Mouse (Mus musculus): ENCODE measurements around the gene Arid1b. TPM values are rescaled to one million over a fixed set of nuclear protein-coding genes. Genes with fewer than 3 reads are reported as not detected.

Arid1b gene
- total RNA-seq, 2 experiments from 2014 or later: 43.4 to 59.1 TPM

DNA sequence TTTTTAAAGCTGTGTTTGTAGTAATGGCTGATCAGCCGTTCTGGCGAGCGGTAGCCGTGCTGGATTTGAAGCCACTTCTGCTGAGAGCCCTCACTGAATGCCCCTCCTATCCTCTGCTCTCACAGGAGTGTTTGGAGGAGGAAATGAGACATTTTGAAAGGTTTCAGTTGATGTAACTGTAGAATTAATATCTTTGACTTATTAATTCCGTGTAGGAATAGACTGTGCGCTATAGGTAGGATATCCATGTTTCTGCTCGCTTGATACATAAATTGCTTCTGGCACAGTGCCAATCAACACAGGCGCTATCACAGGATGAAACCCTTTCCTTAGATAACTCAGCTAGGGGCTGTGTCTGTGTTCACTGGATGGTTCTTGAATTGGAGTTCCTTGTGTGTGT, 145.4 kb downstream of the Arid1b start:
- DNase-seq (ENCODE audit: low spot score in 2 of 2): no peak

DNA sequence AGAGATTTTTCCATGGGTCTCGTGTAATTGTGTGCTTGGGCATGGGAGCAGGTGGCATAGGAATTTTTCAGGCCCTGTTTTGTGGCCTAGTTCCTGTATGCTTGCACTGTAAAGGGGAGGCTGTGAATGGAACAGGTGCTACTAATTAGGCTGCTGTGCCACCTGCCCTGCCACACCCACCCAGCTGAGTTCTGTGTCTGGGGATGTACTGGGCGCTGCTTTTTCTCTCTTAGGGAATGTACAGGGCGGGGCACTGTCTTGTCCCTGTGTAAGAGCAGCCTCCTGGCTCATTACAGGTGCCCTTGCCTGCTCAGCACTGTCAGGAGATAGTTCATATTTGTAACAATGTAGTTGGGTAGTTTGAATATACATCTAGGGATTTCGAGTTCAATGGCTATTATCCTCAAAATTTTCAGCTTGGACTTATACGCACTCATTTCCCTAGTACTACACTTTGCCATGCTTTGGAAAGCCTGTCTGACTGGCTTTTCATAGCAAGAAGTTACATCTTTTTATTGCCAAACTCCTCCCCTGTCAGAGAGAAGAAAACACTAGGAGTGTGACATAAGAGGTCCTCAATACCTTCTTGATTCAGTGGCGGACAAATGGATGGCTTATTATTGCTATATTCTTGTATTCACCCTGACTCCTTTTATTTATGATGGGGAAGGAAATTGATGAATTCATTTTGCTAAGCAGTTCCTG, 149.8 kb downstream of the Arid1b start:
- no peak for DNase-seq (ENCODE audit: low spot score in 2 of 2)

DNA sequence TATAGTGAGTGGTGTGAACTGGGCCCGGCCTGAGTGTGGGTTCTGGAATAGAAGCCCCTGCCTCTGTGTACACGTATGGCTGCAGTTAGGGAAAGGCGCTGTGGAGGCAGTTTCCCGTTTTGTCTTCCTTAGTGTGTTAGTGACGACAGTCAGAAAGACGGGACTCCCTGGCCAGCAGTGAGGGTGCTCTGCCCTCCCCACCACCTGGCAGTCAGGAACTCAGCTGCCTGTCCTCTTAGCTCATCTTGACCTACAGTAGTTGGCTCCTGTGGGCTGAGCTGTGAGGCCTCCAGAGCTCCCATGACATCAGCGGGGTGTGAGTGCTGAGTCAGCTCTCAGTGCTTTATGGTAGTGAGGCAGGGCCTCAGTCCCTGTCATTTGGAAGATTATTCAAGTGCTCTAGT, 156.5 kb downstream of the Arid1b start:
- DNase-seq (ENCODE audit: low spot score in 2 of 2): no peak

DNA sequence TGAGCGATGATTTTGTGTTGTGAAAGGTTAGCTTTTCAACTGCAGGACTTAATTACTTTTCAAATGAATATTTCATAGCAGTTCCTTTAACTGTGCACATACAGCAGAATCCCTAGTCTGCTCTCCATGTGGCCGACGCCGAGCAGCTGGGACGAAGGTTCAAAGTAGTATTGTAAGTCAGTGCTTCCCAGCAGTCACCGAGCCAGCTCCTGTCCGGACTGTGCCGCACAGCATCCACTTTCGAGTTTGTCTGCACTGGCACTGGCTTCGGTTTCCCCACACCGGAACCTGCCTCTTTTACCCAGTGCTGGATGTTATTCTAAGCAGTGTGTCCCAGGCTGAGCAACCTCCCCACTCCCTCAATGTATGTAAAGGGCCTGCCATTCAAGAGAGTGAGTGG, 157.7 kb downstream of the Arid1b start:
- no peak for DNase-seq (ENCODE audit: low spot score in 2 of 2)

DNA sequence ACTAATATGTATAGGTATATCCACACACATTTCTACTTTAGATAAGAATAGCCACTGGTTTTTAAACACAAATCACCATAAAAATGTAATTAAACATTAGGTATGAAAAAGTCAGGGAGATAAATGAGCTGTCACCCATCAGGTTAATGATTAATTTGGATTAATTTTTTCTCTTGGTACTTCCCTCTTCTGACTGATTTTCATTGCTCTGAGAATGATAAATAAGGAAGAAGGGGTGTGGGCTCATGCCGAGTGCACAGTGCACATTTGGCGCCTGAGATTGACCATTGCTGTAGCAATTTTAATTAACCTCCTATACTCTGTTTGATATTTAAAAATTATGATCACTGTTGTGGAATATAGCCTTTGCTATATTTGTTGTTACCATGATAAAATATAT, 159.3 kb downstream of the Arid1b start:
- DNase-seq (ENCODE audit: low spot score in 2 of 2): no peak

DNA sequence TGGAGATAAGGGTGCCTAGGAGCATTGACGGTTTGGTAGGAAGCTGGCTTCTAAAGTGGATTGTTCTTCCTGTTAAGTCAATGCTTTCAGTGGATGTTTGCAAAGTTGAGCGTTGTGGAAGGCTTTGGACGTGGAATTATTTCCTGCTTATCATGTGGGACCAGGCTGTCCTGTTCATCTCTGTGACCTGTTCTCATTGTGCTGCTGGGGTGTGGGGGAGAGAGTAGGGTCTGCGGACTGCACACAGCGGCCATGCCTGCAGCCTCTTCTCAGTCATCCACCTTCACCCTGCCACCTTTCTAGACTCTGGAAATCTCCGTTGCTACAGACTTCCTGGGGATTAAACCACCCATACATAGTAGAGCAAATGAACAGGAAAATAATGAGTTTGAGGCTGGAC, 160.2 kb downstream of the Arid1b start:
- no peak for DNase-seq (ENCODE audit: low spot score in 2 of 2)

DNA sequence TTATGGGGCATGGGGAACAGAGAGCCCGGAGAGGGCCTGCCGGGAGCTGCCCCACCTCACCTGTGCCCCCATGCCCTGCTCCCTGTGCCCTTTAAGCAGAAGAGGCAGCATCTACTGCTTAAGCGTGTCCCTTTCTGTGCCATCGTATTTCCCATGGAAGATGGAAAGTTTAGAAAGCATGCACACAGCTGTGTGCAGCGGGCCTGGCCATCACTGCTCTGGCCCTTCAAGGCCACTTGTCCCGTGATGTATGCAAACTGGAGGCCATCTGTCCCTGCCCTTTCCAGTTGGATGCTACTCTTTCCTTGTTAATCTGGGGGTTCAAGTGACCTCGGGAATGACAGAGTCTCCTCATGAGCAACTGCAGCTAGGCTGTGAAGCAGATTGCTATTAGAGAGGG, 163.5 kb downstream of the Arid1b start:
- DNase-seq (ENCODE audit: low spot score in 2 of 2): no peak

DNA sequence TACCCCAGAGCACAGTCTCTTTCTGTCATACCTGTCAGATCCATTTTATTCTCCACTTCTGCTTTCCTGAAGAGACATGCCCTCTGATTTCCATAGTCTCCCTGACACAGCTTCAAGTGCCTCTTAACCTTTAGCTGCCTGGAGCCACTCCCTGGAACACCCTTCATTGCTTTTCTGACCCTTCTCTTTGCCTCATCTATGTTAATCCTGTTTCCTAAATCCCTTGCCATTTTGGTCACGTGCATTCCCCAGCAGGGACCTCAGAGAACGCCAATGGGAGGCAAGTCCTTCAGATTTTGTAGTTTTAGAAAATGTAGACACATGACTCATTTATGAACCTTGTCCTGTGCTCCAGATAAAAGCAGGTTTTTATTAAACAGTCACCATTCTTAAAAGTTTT, 168.4 kb downstream of the Arid1b start:
- no peak for DNase-seq (ENCODE audit: low spot score in 2 of 2)

DNA sequence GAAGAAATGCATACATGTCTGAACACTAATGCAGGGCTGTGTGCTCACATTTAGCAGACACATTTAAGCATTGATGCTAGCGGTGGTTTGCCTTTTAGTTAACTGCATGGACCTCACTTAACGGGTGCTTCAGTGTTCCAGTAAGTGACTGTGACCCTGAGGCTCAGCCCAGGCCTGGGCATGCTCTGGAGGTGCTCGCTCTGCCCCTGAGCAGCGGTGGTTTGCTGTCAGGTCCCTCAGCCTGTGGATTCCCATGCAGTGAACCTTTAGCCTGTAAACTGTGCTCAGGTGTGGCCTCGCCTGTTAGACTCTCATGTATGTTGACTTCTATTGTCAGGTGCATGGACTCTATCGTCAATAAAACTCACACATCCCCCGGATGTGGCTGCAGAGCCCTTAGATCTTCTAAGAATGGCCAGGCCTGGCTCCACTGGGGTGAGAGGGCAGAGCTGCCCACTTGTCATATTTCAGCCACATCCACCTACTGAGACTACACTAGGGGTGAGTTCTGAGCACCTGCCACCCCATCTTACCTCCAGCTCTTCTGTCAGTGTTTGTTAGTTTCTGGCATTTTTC, 169.2 kb downstream of the Arid1b start:
- DNase-seq (ENCODE audit: low spot score in 2 of 2): no peak

DNA sequence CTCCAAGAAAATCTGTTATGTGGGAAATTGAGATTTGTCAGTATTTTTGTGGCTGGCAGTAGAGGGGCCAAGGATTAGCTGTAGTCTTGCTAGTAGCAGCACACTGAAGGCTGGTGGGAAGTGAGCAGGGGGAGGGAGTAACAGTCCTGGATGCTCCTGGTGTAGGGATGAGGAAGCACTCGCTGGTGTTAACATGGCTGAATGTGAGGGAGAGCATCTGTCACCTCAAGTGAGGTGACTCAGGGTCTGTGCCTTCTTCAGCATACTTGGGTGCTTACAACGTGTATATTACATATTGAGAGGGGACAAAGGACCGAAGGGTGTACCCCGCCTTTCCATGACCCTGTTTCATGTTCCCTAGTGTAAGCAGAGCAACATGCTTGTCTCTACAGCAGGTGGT, 170.7 kb downstream of the Arid1b start:
- no peak for DNase-seq (ENCODE audit: low spot score in 2 of 2)

DNA sequence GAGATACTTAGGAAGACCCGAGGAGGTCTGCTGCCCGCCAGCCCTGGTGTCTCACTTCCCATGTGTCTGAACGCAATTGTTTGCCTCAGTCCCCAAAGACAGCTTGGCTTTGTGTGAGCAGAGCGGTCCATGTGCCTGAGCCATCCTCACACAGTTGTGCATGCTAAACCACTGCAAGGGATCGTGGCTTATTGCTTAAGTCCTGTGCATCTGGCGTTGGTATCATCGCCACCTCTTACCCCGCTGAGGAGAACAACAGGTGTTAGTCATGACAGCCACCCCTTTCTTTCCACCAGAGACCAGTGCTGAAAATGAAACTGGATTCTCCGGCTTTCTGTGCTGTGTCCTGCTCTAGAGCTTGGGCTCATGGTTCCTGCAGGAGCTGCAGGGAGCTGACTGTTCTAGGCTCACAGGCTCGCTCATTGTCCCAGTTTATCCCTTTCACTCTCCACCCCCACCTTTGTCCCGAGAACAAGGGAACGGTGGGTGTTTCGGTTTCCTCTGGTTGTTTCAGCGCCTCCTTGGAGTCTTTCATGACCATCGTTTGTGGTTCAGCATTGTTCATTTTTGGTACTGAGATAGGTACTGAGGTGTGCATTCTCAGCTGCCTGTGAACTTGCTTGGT, 171.2 kb downstream of the Arid1b start:
- DNase-seq (ENCODE audit: low spot score in 2 of 2): no peak

DNA sequence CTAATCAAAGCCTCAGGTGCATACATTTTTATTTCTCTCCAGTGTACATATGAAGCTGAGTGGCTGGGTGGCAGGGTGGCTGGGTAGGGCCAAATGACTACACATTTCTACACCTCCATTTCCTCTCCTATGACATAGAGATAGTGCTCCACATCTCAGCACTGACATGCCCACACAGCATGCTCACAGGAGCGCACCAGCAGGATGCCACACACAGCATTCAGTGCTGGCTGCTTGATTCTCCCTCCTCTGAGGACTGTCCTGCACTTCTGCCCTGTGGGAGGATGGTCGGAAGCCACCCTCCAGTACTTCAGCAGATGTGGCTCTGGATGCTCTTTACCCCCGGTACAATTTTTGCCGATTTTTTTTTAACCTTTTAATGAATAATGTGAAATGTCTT, 172.0 kb downstream of the Arid1b start:
- DNase-seq (ENCODE audit: low spot score in 2 of 2): no peak

DNA sequence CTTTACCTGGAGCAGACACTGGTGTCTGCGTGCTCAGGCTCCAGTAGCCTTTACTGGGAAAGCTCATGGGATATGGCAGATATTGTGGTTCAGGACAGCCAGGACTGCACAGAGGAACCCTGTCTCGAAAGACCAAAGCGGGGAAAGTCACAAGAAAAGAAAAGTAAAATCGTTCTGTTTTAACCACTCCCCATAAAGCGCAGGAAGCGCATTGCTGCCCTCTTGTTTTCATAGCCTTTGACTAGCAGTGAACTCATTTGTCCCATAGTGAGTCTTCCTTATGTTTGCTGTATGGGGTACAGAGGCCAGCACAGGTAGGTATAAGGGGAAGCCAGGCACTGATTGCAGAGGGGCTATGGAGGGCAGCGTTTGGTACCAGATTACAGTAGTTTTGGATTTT, 173.9 kb downstream of the Arid1b start:
- DNase-seq (ENCODE audit: low spot score in 2 of 2): no peak

DNA sequence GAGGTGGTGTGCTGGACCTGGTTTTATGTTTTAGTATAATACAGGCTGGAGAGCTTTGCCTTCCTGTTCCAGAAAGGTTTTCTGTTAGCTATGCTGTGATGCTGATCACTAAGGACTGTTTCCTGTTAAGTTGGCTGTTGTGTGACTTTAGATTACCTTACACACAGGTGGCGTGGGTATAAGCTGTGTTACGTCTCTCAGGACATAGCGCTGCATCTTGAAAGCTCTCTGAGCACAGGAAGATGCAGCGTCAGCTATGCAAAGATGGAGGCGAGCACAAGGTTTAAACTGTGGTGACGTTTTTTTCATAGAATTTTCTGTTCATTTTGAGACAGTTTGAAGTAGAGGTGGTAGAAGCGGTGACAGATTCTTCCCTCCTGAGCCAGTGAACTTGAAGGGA, 174.5 kb downstream of the Arid1b start:
- no peak for DNase-seq (ENCODE audit: low spot score in 2 of 2)

DNA sequence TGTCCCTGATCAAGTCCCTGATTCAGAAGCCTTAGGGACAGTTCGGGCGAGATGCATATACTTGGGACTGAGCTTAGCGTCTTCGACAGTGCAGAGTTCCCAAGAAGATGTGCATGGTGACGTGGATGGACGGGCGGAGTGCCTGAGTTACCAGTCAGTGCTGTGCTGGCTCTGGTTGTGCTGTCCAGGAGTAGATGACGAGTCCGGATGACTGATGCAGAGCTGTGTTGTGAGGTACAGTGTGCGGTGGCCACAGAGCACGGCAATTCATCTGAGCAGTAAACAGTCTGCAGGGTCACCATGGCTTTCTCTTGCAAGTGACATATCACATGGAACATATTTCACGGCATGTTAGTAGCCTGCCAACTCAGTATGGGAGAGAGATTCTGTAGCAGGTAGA, 176.2 kb downstream of the Arid1b start:
- DNase-seq (ENCODE audit: low spot score in 2 of 2): no peak

DNA sequence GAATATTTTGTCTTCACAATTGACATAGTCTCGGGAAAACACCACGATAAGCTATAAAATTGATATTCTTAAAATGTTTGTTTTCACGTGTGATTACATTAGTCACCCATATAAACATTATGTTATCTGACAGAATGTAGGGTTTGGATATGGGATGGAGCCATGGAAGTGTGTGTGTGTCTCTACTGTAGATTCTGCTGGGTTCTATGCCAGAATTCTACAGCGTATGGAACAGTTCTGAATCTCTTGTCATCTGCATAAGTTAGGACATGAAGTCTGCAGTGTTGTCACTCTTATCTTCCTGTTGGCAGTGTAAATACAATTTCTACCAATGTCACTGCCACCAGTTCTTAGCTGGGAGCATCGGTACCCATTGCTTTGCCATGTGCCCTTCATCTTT, 177.3 kb downstream of the Arid1b start:
- DNase-seq (ENCODE audit: low spot score in 2 of 2): no peak

DNA sequence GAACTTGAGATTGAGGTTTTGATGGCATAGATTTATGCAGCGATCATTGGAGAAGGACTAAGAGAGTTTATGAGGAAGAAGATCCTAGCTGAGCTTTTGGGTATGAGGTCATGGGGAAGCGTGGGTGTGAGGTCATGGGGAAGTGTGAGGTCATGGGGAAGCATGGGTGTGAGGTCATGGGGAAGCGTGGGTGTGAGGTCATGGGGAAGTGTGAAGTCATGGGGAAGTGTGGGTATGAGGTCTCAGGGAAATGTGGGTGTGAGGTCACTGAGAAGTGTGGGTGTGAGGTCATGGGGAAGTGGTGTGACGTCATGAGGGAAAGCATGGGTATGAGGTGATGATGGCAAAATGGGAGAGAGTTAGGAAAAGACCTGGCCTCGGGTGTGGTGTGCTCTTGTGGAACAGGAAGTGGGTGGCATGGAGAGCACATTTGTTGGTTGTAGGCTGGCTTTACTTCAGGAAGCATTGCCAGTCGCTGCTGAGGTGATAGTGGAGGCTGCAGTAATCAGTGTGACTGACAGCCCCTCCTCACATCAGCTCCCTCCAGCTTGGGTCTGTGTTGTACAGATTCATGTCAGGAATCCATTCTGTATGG, 180.4 kb downstream of the Arid1b start:
- no peak for DNase-seq (ENCODE audit: low spot score in 2 of 2)

DNA sequence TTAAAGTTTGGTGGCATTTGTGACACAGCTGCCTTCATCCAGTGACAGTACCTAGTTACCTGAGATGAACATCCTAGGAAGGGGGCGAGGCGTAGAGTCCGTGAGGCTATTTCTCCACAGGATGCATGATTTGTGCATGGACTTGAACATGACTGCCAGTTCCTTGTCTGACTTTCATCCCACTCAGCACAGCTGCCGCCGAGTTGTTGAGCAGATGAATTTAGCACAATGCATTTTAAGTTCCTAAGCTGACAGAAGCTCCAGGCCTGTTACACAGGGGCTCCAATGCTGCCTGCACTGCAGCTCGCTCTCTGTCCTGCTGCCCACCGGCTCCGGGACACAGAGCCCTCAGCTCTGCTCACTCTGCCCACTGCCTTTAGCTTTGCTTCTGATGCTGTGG, 181.4 kb downstream of the Arid1b start:
- no peak for DNase-seq (ENCODE audit: low spot score in 2 of 2)

DNA sequence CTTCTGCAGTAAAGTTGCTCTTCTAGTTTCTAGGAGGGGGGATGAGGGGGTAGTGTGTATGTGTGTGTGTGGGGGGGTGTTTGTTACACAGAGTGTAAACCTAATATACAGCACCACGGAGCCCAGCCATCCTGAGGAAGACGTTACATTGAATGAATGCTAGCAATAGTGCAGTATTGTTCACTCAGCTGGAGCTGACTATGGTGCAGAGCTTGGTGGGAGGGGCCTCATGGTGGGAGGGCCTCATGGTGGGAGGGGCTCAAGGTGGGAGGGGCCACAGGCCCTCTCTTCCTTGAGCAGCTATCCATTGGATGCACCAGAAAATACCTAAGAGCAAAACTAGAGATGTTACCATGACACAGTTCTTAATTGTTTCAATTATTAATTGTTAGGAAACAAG, 182.2 kb downstream of the Arid1b start:
- DNase-seq (ENCODE audit: low spot score in 2 of 2): no peak

DNA sequence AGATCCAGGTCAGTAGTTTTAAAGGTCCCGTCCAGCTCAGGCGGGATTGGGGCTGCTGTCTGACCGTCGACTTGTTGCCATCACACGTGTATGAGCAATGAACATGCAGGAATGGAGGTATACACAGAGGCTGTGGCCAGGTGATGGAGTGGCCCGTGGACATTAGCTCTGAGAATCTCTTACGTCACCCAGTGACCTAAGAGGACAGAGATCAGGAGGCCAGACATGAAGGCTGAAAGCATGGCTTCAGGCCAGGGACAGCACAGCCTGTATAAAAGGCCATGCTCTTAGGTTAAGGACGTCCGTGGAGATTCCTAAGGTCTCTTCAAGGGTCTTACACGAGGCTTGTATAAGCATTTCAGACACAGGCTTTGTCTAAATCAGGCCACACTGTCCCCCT, 184.4 kb downstream of the Arid1b start:
- DNase-seq (ENCODE audit: low spot score in 2 of 2): no peak

DNA sequence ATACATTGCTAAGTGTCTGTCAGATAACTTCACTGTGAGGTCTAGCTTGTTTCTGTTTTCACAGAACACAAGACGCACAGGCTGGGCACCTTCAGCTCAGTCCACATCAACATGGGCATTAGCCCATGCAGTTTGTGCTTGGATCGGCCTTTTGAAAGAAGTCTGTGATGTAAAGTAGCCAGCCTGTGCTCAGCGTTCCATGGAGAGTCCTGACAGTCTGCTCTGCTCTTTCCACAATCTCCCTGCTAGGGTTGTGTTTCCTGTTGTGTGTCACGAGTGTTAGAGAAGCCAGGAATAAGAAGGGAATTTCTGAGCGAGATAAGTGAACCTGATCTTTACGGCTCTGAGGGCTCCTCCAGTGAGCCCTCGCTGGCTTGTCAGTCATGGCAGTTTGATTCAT, 184.9 kb downstream of the Arid1b start:
- no peak for DNase-seq (ENCODE audit: low spot score in 2 of 2)

DNA sequence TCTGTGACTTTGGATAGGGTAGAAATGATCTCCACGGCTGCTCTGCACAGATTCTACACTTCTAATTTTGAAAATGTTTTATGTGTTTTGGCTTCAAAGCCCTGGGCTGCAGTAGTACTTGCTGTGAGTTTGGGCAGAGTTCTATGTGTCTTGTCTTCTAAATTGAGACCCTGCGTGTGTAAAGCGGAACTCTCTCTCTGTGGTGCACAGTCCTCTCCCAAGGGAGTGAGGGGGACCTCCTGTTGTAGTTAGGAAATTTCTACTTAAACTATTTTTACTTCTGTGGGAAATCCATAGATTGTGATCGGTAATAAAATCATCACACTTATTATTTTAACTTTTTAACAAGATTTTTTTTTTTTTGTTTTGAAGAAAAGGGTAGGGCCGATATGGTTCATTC, 185.3 kb downstream of the Arid1b start:
- DNase-seq (ENCODE audit: low spot score in 2 of 2): no peak
